Mouse (Mus musculus) heart, adult 9 months (tissue): ENCODE data around the gene Lgals4.
A peak's percentile ranks its signal among the peaks of the same experiment; 100 is the strongest.

Source experiments
- DNase-seq, 2 experiments: peaks; one replicate each; pipeline ENCODE4 v3.0.0; 2022; ENCODE audit warnings: low spot score in 2 of 2

Gene Lgals4

GRCm38 (mm10) chr7:28822556-28822955, 11.1 kb upstream of the Lgals4 start:
- DNase-seq, result no peak

- DNase-seq, result no peak
These were observed 10.4 kb upstream of the Lgals4 start for GRCm38 (mm10) chr7:28822993-28823903.

GRCm38 (mm10) chr7:28823932-28824331, 9.7 kb upstream of the Lgals4 start:
- DNase-seq, result no peak

- DNase-seq, result peak; percentile 91 to 96
These were observed 8.5 kb upstream of the Lgals4 start, which contains the start of gene Ech1 for GRCm38 (mm10) chr7:28824941-28825685. Ech1 (plus strand) TSS chr7:28825217.

GRCm38 (mm10) chr7:28825686-28826401, 7.8 kb upstream of the Lgals4 start:
- DNase-seq, result peak in 1 of 2 experiments; percentile 57

GRCm38 (mm10) chr7:28826402-28826772, 7.3 kb upstream of the Lgals4 start:
- DNase-seq, result no peak

- peak in 1 of 2 experiments; percentile 47 for DNase-seq
These were observed 6.3 kb upstream of the Lgals4 start for GRCm38 (mm10) chr7:28827338-28827737.

GRCm38 (mm10) chr7:28829821-28830220, 3.8 kb upstream of the Lgals4 start:
- DNase-seq, result peak; percentile 71 to 72

- peak; percentile 61 to 65 for DNase-seq
These were observed 2.7 kb upstream of the Lgals4 start for GRCm38 (mm10) chr7:28830981-28831380.

GRCm38 (mm10) chr7:28831411-28832125, 2.1 kb upstream of the Lgals4 start:
- DNase-seq, result no peak

- no peak for DNase-seq
These were observed 1.5 kb upstream of the Lgals4 start for GRCm38 (mm10) chr7:28832137-28832536.

- DNase-seq, result no peak
These were observed 3.3 kb downstream of the Lgals4 start for GRCm38 (mm10) chr7:28836936-28837335.

GRCm38 (mm10) chr7:28838331-28838730, 4.7 kb downstream of the Lgals4 start:
- no peak for DNase-seq

GRCm38 (mm10) chr7:28847273-28847672, 13.6 kb downstream of the Lgals4 start:
- DNase-seq, result no peak

GRCm38 (mm10) chr7:28849700-28850236, 16.1 kb downstream of the Lgals4 start:
- no peak for DNase-seq

GRCm38 (mm10) chr7:28850642-28851041, 17.0 kb downstream of the Lgals4 start:
- DNase-seq, result no peak

GRCm38 (mm10) chr7:28859953-28860352, 26.3 kb downstream of the Lgals4 start:
- no peak for DNase-seq

- no peak for DNase-seq
These were observed 27.2 kb downstream of the Lgals4 start for GRCm38 (mm10) chr7:28860898-28861297.

- no peak for DNase-seq
These were observed 29.3 kb downstream of the Lgals4 start for GRCm38 (mm10) chr7:28862817-28863499.

GRCm38 (mm10) chr7:28863540-28863939, 29.9 kb downstream of the Lgals4 start, which contains the start of gene Lgals7:
Lgals7 (plus strand) TSS chr7:28863853.
- DNase-seq, result no peak
